Mouse (Mus musculus) brain, embryonic 14.5 days (tissue): ENCODE results near the gene Nudt21. TPM values are rescaled to one million over a fixed set of nuclear protein-coding genes. Genes with fewer than 3 reads are reported as not detected.

Source experiments
- DNase-seq: peaks from one replicate; pipeline ENCODE4 v3.0.0-alpha.2; 2011; ENCODE audit warnings: low read depth
- CTCF ChIP-seq: fragments of 200-500 bp; IDR thresholded peaks from 2 replicates; pipeline ENCODE4 v1.5.1; 2012; ENCODE audit warnings: inconsistent platforms, mild to moderate bottlenecking, moderate library complexity, borderline replicate concordance; ENCODE audit not compliant: insufficient read depth, insufficient read length; ENCODE audit errors: extremely low read depth
- POLR2A ChIP-seq: fragments of 200-500 bp; IDR thresholded peaks from 2 replicates; pipeline ENCODE4 v1.6.1; 2012; ENCODE audit warnings: mild to moderate bottlenecking, inconsistent platforms, borderline replicate concordance; ENCODE audit not compliant: poor library complexity, insufficient read depth, insufficient read length, severe bottlenecking; ENCODE audit errors: extremely low read depth
- polyA plus RNA-seq: library from polyadenylated mRNA; depleted of rRNA; stranded (reverse); fragments of >200 nt; gene quantifications from 2 replicates; pipeline ENCODE4 v1.2.3, GENCODE M21; 2012

Nudt21 gene
- polyA plus RNA-seq, 1 experiment, result 70.7 TPM

GRCm38 (mm10) chr8:93984731-93985130 lies 52.1 kb downstream of the Nudt21 start:
- no peak for DNase-seq

DNA sequence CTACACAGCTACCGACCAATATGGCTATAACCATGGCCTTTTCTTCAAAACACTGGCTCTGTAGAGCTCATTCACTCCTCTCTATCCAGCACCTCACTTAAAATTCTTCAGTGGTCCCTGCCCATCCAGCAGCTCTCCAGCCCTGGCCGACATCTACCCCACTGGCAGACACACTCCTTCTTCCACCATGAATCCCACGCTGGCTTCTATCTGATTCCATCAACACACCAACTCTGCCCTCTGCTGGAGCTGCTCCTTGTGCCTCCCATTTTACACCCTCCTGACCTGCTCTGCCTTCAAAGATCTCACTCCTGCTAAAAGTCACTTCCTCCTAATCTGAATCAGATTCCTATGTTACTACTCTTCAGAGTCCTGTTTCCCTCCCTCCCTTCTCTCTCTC lies 53.0 kb downstream of the Nudt21 start:
- DNase-seq, result peak; percentile 44
- TF ChIP-seq POLR2A (no peak), CTCF (peak; percentile 48; the same call in 1 of the 2 replicates)

More at GRCm38 (mm10) chr8:93984731-93985130, 52.1 kb downstream of the Nudt21 start:
- TF ChIP-seq CTCF, result no peak
- TF ChIP-seq POLR2A, result no peak

- DNase-seq, result no peak
- no peak for TF ChIP-seq POLR2A
- no peak for TF ChIP-seq CTCF
These were observed 55.1 kb downstream of the Nudt21 start for GRCm38 (mm10) chr8:93981679-93982215.

GRCm38 (mm10) chr8:93980141-93980540 lies 56.7 kb downstream of the Nudt21 start:
- no peak for TF ChIP-seq CTCF
- TF ChIP-seq POLR2A, result no peak

DNA sequence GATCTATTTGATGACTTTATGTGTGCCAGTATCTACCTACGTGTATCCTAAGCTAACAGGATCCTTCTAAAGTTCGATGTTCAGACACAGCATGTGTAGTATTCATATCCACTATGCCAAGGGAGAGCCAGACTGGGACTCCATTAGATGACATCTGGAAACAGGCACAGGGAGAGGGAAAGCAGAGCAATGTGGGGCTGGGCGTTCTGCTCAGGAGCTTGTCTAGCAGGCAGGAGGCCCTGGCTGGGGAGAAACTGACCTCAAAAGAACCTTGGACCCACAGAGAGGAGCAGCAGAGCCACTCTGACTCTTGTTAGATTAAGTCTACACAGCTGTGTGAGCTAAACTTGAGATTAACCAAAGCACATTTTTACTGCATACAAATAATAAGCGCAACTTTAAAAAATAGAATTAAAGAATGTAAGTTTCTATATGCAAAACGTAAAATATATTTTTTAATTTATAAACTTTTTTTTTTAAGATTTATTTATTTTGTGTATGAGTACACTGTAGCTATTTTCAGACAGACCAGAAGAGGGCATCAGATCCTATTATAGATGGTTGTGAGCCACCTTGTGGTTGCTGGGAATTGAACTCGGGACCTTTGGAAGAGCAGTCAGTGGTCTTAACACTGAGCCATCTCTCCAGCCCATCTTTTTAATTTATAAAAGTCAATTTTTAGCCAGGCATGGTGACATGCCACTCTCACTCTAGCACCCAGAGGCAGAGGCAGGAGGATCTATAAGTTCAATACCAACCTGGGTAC lies 60.2 kb downstream of the Nudt21 start:
- DNase-seq, result no peak

More at GRCm38 (mm10) chr8:93980141-93980540, 56.7 kb downstream of the Nudt21 start:
- peak; percentile 37 for DNase-seq

GRCm38 (mm10) chr8:93975358-93975757 lies 61.5 kb downstream of the Nudt21 start:
- DNase-seq, result no peak
- TF ChIP-seq CTCF (no peak), POLR2A (no peak)

More for the DNA sequence above, 60.2 kb downstream of the Nudt21 start:
- TF ChIP-seq POLR2A (no peak), CTCF (no peak)

- no peak for DNase-seq
- TF ChIP-seq CTCF (no peak), POLR2A (no peak)
These were observed 62.1 kb downstream of the Nudt21 start for GRCm38 (mm10) chr8:93974602-93975186.

DNA sequence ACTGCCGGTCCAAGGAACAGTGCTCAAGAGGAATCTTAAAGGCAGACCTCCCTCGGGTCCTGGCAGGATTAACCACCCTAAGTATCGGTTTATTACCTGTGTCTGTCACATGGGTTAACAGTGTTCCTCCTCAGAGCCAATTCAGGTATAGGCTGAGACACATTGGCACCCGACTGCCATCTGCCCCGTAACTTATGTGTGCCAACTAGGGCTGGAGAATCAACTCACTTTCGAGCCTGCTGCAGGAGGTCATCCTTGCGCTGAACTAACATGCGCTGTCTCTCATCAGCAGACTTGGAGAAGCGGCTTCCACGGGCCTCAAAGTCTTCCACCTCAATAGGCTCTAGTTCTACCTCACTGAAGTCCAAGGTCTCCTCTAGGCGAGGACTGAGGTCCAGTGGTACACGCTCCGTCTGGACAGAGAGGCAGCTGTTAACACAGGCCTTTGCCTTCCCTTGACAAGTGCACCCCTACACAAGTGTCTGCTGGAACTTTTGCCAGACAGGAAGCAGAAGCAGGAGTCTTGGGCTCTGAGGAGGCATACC lies 62.9 kb downstream of the Nudt21 start:
- TF ChIP-seq POLR2A, result no peak
- TF ChIP-seq CTCF, result no peak
- no peak for DNase-seq

- DNase-seq, result no peak
- no peak for TF ChIP-seq CTCF
These were observed 63.7 kb downstream of the Nudt21 start for GRCm38 (mm10) chr8:93972971-93973734.

- no peak for DNase-seq
- TF ChIP-seq CTCF (no peak), POLR2A (no peak)
These were observed 64.6 kb downstream of the Nudt21 start for GRCm38 (mm10) chr8:93972211-93972610.

- TF ChIP-seq CTCF (no peak), POLR2A (no peak)
- DNase-seq, result no peak
These were observed 65.4 kb downstream of the Nudt21 start for GRCm38 (mm10) chr8:93971451-93971850.

DNA sequence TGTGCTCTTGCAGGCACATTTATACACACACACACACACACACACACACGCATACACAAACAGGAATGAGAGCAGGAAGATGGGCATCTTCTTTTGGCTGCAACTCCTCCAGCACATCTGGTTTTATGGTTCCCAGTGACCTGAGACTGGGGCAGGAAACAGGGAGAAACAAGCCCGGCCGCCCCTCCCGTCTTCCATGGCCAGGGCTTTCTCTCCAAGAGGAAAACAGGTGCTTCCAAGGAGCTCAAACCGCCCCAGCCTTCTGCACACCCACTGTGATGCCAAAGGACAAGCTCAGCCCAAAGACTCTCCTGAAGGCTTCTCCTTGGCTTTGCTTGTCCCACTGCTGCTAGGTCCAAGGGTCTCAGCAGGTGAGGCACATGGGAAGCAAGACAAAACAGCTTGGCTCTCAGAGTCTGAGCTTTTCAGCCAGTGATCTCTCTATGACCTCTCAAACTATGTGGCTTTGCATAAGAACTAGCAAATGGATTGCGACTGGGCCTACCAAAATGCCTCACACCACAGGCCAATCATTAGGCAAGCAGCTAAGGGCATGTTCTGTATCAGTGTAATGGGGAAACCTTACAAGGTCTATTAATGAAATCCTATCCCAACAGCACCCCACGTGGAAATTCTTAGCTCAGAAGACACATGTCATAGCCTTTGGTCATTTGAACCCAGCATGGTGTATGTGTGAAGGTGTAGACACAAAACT lies 67.0 kb downstream of the Nudt21 start:
- no peak for TF ChIP-seq CTCF
- TF ChIP-seq POLR2A, result no peak
- no peak for DNase-seq
